Mouse (Mus musculus): ENCODE measurements around the gene 1700017D01Rik. TPM values are rescaled to one million over a fixed set of nuclear protein-coding genes. Genes with fewer than 3 reads are reported as not detected.

Gene 1700017D01Rik
- total RNA-seq, 2 experiments from 2014 or later: not detected

GRCm38 (mm10) chr19:11049426-11049825 is 81.2 kb downstream of the 1700017D01Rik start:
- DNase-seq (ENCODE audit: extremely low spot score in 1 of 2, low spot score in 1 of 2): no peak

DNA sequence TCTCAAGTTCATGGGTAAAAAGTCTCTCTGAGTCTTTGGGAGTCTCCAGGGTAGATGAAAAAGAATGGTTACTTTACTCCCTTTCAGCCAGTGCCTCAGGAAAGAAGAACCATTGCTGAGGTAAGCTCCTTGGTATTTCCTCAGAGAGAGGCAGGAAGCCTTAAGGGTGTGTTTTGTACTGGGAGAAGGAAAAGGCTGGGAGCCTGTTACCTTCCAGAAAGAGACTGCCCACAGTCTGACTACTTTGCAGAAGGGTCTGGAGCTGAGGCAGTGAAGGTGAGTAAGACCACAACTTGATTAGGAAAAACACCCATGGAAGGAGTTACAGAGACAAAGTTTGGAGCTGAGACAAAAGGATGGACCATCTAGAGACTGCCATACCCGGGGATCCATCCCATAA is 82.2 kb downstream of the 1700017D01Rik start:
- DNase-seq (ENCODE audit: extremely low spot score in 1 of 2, low spot score in 1 of 2): no peak

- DNase-seq (ENCODE audit: extremely low spot score in 1 of 2, low spot score in 1 of 2): no peak
Measured at GRCm38 (mm10) chr19:11048009-11048408, 82.7 kb downstream of the 1700017D01Rik start.

Other genes starting within 250 kb of the 1700017D01Rik start
- 10 to 100 TPM; 47.6 to 59.2 TPM for gene Tmem109, start 248.9 kb downstream of the 1700017D01Rik start, total RNA-seq (2021)
- 100 to 1,000 TPM; 189 to 212 TPM for gene Prpf19, start 235.6 kb downstream of the 1700017D01Rik start, total RNA-seq (2021)
- gene Zp1, start 210.2 kb downstream of the 1700017D01Rik start, total RNA-seq (2021): not detected
- gene Ptgdr2, start 193.7 kb downstream of the 1700017D01Rik start, total RNA-seq (2021): under 1 TPM; 0.22 to 0.26 TPM
- gene Ccdc86, start 181.6 kb downstream of the 1700017D01Rik start, total RNA-seq (2021): 1 to 10 TPM; 7.8 to 9.4 TPM
- gene Ms4a10, start 156.2 kb downstream of the 1700017D01Rik start, total RNA-seq (2021): not detected
- gene Ms4a15, start 137.6 kb downstream of the 1700017D01Rik start, total RNA-seq (2021): not detected
- gene Ms4a18, start 112.8 kb downstream of the 1700017D01Rik start, total RNA-seq (2021): not detected
- not detected for gene Ms4a8a, start 49.8 kb downstream of the 1700017D01Rik start, total RNA-seq (2021)
- not detected for gene 1700025F22Rik, start 34.4 kb upstream of the 1700017D01Rik start, total RNA-seq (2021)
- not detected for gene Ms4a13, start 65.9 kb upstream of the 1700017D01Rik start, total RNA-seq (2021)
- gene Ms4a12, start 101.6 kb upstream of the 1700017D01Rik start, total RNA-seq (2021): not detected
- gene Ms4a1, start 135.4 kb upstream of the 1700017D01Rik start, total RNA-seq (2021): not detected
- not detected for gene Ms4a5, start 153.0 kb upstream of the 1700017D01Rik start, total RNA-seq (2021)
- not detected for gene Ms4a14, start 183.6 kb upstream of the 1700017D01Rik start, total RNA-seq (2021)
- not detected for gene Ms4a7, start 205.3 kb upstream of the 1700017D01Rik start, total RNA-seq (2021)
- gene Ms4a4a, start 244.6 kb upstream of the 1700017D01Rik start, total RNA-seq (2021): under 1 TPM; 0.61 to 0.89 TPM

All from layer of hippocampus, postnatal 25 days (tissue).